Comparison of ENCODE assay signal across 19 mouse cellular contexts in genomic region chr11:52267271-52267670, GRCm38 (mm10). TPM values are rescaled to one million over a fixed set of nuclear protein-coding genes. Genes with fewer than 3 reads are reported as not detected.
DNase-seq lines count a peak whose midpoint lies in the region; ATAC-seq and TF ChIP-seq lines count a peak whose summit lies in the region.
"Had no signal": no experiment of that assay in that cellular context is flagged by ENCODE, and none has a peak within 500 bp of the region (broad histone marks: within the 10 kb centered on the region; RNA-seq: fewer than 3 reads in every experiment).

No protein-coding gene starts in this region.

- no peak for TF ChIP-seq POLR2A in thymus, adult 2 months (IDR thresholded peaks at IDR 0.05; ENCODE audit: control insufficient read depth, extremely low read depth, insufficient read depth, low read length, poor library complexity)

- no peak for ATAC-seq in midbrain, embryonic 13.5 days
- ATAC-seq: forebrain, embryonic 15.5 days; hindbrain, postnatal 0 days had no signal

- no peaks in the 10 kb centered on the region for H3K9me3 ChIP-seq in midbrain, embryonic 13.5 days
- H3K9me3 ChIP-seq: embryonic facial prominence, embryonic 12.5 days; forebrain, embryonic 15.5 days; hindbrain, embryonic 13.5 days had no signal

- H3K9ac ChIP-seq in midbrain, embryonic 13.5 days (replicated peaks) = no peak overlapping the region
- H3K9ac ChIP-seq: embryonic facial prominence, embryonic 12.5 days; forebrain, embryonic 15.5 days; hindbrain, embryonic 13.5 days had no signal

- WGBS in thymus, adult 2 months = 33% methylated on average over 5 of the region's 5 CpGs
- 88% methylated on average over 5 of the region's 5 CpGs for WGBS in midbrain, embryonic 13.5 days

- peak overlapping the region; percentile 89 for H3K27ac ChIP-seq in thymus, adult 2 months (ENCODE audit: control insufficient read depth, insufficient read depth, low read length)
- H3K27ac ChIP-seq in midbrain, embryonic 13.5 days = no peak overlapping the region
- H3K27ac ChIP-seq: embryonic facial prominence, embryonic 12.5 days; forebrain, embryonic 15.5 days; hindbrain, embryonic 13.5 days; hindbrain, postnatal 0 days had no signal

- H3K4me1 ChIP-seq in thymus, adult 2 months (replicated peaks; ENCODE audit: control insufficient read depth, insufficient read depth, low read length) = peaks cover 87% of the 10 kb centered on the region
- no peaks in the 10 kb centered on the region for H3K4me1 ChIP-seq in midbrain, embryonic 13.5 days (replicated peaks)
- H3K4me1 ChIP-seq: forebrain, embryonic 15.5 days had no signal

- TF ChIP-seq CTCF in thymus, adult 2 months (IDR thresholded peaks at IDR 0.05; ENCODE audit: borderline replicate concordance, control insufficient read depth, extremely low read depth, insufficient read depth, low read length, poor library complexity) = no peak

- DNase-seq in thymus, adult 2 months = peak; percentile 33
- no peak for DNase-seq in thymus, postnatal 0 days (ENCODE audit: low spot score)
- DNase-seq in induced T-regulatory cell, adult 2 months (ENCODE audit: low read depth) = peak; percentile 56
- peak; percentile 27 to 39 for DNase-seq in thymus, postnatal 36 days
- no peak for DNase-seq in kidney, postnatal 10 days
- DNase-seq: adrenal gland, postnatal 10 days; cerebellum, adult 11 months; cerebellum, adult 8-10 months; cerebellum, postnatal 14 days; heart, adult 11 months; heart, postnatal 10 days had no signal

- no peak overlapping the region for H3K4me3 ChIP-seq in thymus, adult 2 months (ENCODE audit: control insufficient read depth, insufficient read depth, low read length)
- no peak overlapping the region for H3K4me3 ChIP-seq in midbrain, embryonic 13.5 days (replicated peaks)
- H3K4me3 ChIP-seq: embryonic facial prominence, embryonic 12.5 days; forebrain, embryonic 15.5 days; hindbrain, embryonic 13.5 days had no signal

- H3K4me2 ChIP-seq in midbrain, embryonic 13.5 days (replicated peaks) = no peak overlapping the region
- H3K4me2 ChIP-seq: embryonic facial prominence, embryonic 12.5 days; forebrain, embryonic 15.5 days; hindbrain, embryonic 13.5 days had no signal

- peaks cover 94% of the 10 kb centered on the region for H3K36me3 ChIP-seq in thymus, adult 2 months (ENCODE audit: control insufficient read depth, insufficient read depth, low read length)
- no peaks in the 10 kb centered on the region for H3K36me3 ChIP-seq in midbrain, embryonic 13.5 days
- H3K36me3 ChIP-seq: embryonic facial prominence, embryonic 12.5 days; forebrain, embryonic 15.5 days; hindbrain, embryonic 13.5 days had no signal

- no peaks in the 10 kb centered on the region for H3K27me3 ChIP-seq in thymus, adult 2 months (ENCODE audit: control insufficient read depth, insufficient read depth, low read length)
- H3K27me3 ChIP-seq in midbrain, embryonic 13.5 days = no peaks in the 10 kb centered on the region
- H3K27me3 ChIP-seq: embryonic facial prominence, embryonic 12.5 days; forebrain, embryonic 15.5 days; hindbrain, embryonic 13.5 days had no signal

RNA-seq across cellular contexts. Expression of gene Tcf7, which starts 15.5 kb away (rescaled TPM):
- 2,910 and 3,273 TPM in 2 replicates for polyA plus RNA-seq in thymus, adult 2 months (2012; rRNA removed)
- 1,084 and 1,272 TPM in 2 replicates for polyA plus RNA-seq in thymus, postnatal 0 days (2015; fragmentation: Nextera tagmentation; extraction: Ambion mirVana)
- polyA plus RNA-seq in midbrain, embryonic 13.5 days (2015; fragmentation: Nextera tagmentation; extraction: Ambion mirVana) = 3.1 and 4.2 TPM in 2 replicates

RNA-seq across cellular contexts. Expression of gene Skp1a, which starts 35.5 kb away (rescaled TPM):
- polyA plus RNA-seq in thymus, adult 2 months (2012; rRNA removed) = 35.1 and 35.9 TPM in 2 replicates
- polyA plus RNA-seq in thymus, postnatal 0 days (2015; fragmentation: Nextera tagmentation; extraction: Ambion mirVana) = 1,041 and 1,103 TPM in 2 replicates
- 1,061 and 1,143 TPM in 2 replicates for polyA plus RNA-seq in midbrain, embryonic 13.5 days (2015; fragmentation: Nextera tagmentation; extraction: Ambion mirVana)

RNA-seq across cellular contexts. Expression of gene Olfr1371, which starts 53.5 kb away (rescaled TPM):
- polyA plus RNA-seq in thymus, adult 2 months (2012; rRNA removed) = 0.15 TPM in 1 of 2 replicates, not detected in the other
- polyA plus RNA-seq in thymus, postnatal 0 days (2015; fragmentation: Nextera tagmentation; extraction: Ambion mirVana) = not detected in 2 replicates
- not detected in 2 replicates for polyA plus RNA-seq in midbrain, embryonic 13.5 days (2015; fragmentation: Nextera tagmentation; extraction: Ambion mirVana)
- polyA plus RNA-seq: brain, embryonic 14.5 days; embryonic facial prominence, embryonic 12.5 days; forebrain, embryonic 11.5 days; forebrain, embryonic 15.5 days; heart, embryonic 14.5 days; hindbrain, embryonic 13.5 days; hindbrain, postnatal 0 days had no signal

Comparison
In these comparisons a context has a peak if more than half of its experiments do, and no peak if none do; other contexts are left out.
1. DNase-seq: peak in thymus, adult 2 months (single experiment), induced T-regulatory cell, adult 2 months (single experiment) and thymus, postnatal 36 days (2 of 2); none in thymus, postnatal 0 days (single experiment) and kidney, postnatal 10 days (single experiment).
2. RNA of gene Skp1a, which starts 35.5 kb away (polyA plus RNA-seq): 1,061 to 1,143 TPM in midbrain, embryonic 13.5 days and 1,041 to 1,103 TPM in thymus, postnatal 0 days; 35.1 to 35.9 TPM in thymus, adult 2 months; every median in the first group is over 10 times any median in the second.
3. RNA of gene Tcf7, which starts 15.5 kb away (polyA plus RNA-seq): 2,910 to 3,273 TPM in thymus, adult 2 months and 1,084 to 1,272 TPM in thymus, postnatal 0 days; 3.1 to 4.2 TPM in midbrain, embryonic 13.5 days; every median in the first group is over 100 times any median in the second.